Mouse (Mus musculus): ENCODE data around the gene Lsp1.

Gene Lsp1

DNA sequence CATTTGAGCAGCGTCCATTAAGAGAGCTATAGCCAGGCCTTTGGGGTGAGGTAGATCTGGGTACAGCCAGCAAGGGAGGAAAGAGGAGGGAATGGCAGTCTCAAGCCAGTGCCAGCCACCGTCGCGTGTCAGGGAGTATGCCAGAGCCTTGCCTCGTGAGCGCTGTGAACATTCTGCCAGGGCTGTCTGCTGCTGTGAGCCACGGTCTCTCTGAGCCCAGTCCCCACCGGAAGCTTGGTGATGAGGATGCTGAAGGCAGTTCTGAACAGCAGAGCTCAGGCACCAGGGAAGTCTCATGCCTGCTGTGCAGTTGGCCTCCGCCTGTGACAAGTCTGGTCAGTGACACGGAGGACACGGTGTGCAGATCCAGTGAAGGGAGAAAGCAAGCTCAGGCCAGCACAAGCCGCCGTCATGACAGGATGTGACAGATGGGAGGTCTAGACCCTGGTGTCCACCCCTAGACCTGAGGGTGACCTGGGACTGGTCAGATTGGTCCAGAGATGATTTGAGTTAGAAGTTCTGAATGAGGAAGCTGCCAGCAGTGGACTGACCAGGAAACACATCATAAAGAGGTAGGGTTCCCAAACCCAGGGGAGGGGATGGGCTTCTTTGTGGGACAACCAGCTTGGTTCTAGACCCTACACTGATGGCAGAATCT is 16.3 kb downstream of the Lsp1 start:
- DNase-seq (ENCODE audit: low read depth), result no peak

GRCm38 (mm10) chr7:142478001-142478400 is 17.4 kb downstream of the Lsp1 start:
- DNase-seq (ENCODE audit: low read depth), result no peak

DNA sequence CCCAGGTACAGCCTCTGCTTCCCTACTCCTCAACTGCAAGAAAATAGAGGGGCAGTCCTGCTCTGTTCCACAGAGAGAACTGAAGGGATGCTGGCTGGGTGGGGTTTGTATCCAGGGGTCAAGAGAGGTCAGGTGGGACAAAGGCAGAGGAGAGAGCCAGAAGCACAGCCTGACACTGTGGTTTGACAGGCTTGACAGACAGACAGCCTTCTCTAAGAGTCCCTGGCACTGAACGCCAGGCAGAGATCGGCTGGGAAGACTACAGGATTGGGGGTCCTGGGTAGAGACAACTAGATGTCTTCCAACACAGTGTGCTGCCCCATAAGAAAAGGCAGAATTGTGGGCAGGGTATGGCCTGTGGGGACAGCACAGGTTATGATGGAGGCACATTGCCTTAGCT is 18.0 kb downstream of the Lsp1 start:
- DNase-seq (ENCODE audit: low read depth), result no peak

- DNase-seq (ENCODE audit: low read depth), result no peak
Measured at GRCm38 (mm10) chr7:142479307-142479706, 18.7 kb downstream of the Lsp1 start.

DNA sequence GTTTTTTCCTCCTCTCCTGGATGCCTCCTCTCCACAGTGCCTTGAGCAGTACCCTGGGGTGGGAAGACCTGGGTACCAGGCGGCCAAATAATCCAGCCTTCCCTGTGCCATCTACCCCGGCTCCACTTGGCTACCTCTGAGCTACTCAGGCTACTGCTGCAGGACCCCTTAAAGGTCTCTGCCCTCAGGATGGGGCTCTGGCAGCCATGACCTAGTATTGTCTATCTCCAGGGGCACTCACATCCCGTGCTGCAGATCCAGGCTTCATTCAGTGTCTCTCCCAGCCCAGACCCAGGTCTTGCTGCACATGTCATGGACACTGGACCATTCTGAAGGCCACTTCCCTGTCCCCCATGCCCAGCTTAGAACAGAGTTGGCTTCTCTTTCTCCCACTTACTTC is 19.3 kb downstream of the Lsp1 start:
- no peak for DNase-seq (ENCODE audit: low read depth)

DNA sequence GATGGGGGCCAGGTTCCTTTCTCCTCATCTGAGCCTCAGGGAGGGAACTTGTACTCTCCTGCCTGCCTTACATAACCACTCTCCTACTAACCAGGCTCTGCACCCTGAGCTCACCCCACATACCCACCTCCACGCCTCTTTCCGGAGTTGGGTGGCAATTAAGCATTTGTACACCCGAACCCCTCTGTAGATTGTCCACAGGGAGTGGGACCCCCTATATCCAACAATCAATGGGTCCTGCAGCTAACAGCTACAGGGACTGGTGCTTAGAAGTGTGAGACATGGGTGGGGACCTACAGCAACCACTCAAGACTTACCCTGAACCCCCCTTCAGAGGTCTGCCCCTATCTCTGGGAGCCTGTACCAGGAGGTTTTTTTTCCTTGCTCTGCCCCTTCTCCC is 20.1 kb downstream of the Lsp1 start:
- DNase-seq (ENCODE audit: low read depth), result no peak

- peak; percentile 28 for DNase-seq (ENCODE audit: low read depth)
Measured at GRCm38 (mm10) chr7:142481186-142481567, 20.6 kb downstream of the Lsp1 start.

DNA sequence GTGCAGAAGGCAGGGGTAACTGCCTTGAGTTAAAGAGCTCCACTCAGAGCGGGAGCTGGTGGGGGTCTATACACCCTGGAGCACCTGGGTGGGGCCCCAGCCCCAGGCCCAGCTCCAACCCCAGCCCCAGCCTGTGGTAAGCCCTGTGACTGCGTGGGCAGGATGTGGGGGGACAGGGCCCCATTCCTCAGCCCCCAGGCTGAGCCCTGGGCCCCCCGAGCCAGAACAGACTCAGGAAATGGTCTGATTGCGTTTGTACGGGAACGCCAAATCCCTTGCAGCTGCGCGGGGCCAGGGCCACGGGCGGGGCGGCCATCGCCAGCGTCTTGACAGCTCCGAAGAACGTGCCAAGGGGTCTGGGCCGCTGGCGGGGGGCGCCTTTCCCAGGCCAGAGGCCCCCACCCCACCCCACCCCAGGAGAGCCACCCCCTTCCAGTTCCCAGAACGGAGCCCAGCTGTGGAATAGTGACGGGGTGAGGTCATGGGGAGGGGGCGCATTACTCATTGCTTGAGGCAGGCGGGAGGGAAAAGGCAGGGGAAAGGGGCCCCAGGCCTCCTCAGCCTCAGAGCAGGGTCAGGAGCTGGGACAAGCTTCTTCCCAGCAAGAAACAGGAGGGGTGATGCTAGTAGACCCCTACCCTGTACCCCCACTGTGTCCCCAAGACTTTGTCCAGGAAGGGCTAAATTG is 21.1 kb downstream of the Lsp1 start:
- no peak for DNase-seq (ENCODE audit: low read depth)

DNA sequence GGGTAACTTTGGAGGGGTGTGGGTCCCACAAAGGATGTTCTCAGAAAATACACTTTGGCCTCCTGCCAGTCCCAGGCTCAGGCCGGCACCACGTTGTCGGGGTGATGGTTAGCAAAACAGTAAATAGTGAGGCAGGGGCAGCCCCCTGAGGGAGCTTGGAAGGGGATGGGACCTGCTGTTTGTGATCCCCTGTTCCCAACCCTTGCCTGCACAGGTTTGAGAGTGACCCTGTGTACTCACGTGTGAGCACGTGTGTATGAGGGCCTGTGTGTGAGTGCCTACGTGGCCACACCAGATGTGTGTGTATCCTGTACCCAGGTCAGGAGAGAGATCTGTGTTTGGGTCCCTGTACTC is 21.6 kb downstream of the Lsp1 start:
- no peak for DNase-seq (ENCODE audit: low read depth)

GRCm38 (mm10) chr7:142483136-142483535 is 22.5 kb downstream of the Lsp1 start:
- DNase-seq (ENCODE audit: low read depth), result no peak

DNA sequence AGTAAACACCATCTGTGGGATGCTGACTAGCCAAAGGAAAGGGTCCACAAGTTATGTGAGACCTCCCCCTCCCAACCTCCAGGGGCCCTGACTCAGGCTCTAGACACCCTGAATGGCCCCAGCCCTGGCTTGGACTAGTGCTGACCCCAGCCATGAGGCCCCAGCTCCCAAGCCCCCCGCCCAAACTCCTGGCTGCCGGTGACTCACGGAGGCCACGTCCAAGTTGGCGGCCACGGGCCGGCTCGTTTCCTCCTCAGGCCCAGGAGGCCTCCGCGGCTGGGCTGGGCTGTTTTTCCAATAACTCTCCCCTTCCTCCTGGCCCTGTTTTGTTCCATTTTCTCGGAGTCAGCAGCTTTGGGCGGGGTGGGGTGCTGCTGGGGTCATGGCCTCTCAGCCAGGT is 24.2 kb downstream of the Lsp1 start:
- DNase-seq (ENCODE audit: low read depth), result no peak

DNA sequence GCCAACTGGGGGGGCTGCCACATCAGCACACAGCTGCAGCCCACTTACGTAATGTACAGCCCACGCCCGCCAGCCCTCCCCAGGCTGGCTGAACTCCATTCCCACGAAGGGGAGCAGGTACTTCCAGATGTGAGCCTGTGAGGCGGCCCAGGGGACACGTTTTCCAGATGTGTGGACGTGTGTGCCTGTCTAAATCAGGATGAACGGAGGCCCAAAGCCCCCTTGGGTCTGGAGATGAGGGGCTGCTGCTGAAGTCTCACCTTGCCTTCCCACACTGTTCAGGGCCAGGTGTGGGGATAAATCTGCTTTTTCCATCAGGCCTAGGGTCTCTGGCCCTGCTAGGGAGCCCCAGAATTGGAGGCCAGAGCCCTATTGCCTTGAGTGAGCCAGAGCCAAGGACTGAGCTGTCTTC is 26.1 kb downstream of the Lsp1 start:
- no peak for DNase-seq (ENCODE audit: low read depth)

- DNase-seq (ENCODE audit: low read depth), result no peak
Measured at GRCm38 (mm10) chr7:142487341-142487859, 26.8 kb downstream of the Lsp1 start.

- no peak for DNase-seq (ENCODE audit: low read depth)
Measured at GRCm38 (mm10) chr7:142488053-142488452, 27.4 kb downstream of the Lsp1 start.

- no peak for DNase-seq (ENCODE audit: low read depth)
Measured at GRCm38 (mm10) chr7:142493535-142493934, 32.9 kb downstream of the Lsp1 start.

DNA sequence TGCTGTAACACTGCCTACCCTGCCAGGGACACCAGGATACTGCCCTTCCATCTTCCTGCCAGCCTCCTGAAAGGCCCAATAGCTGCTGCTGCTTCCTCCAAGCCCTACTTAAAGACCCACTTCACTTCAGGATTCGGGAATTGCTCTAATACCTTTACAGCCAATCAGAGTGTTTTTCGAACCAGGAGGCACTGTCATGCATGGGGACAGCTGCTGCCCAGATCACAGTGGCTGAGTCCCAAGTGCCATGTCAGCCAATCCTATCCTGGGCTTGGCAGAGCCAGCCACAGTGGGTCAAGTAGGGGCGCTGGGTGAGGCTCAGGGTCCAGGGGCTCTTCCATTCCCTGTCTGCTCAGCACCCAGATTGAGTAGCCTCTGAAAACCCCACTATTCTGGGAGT is 35.5 kb downstream of the Lsp1 start:
- no peak for DNase-seq (ENCODE audit: low read depth)

GRCm38 (mm10) chr7:142496800-142497199 is 36.2 kb downstream of the Lsp1 start:
- peak; percentile 43 for DNase-seq (ENCODE audit: low read depth)

DNA sequence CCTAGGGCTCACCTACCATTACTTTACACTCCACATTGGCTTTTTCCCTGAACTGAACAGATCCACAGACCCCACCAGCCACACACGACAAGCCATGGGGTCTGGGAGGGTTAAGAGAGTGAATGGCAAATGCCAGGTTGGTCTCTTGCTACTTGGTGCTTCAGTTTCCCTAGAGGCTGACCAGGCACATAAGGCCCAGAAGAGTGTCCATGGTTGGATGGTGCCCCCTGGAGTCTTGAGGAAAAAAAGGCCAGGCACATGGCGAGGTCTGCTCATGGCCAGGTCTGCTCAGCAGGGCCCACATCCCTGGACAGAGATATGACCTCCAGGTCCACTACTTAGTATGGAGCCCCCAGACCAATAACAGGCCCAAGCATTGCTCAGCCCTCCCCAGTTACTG is 37.2 kb downstream of the Lsp1 start:
- DNase-seq (ENCODE audit: low read depth), result peak; percentile 54

DNA sequence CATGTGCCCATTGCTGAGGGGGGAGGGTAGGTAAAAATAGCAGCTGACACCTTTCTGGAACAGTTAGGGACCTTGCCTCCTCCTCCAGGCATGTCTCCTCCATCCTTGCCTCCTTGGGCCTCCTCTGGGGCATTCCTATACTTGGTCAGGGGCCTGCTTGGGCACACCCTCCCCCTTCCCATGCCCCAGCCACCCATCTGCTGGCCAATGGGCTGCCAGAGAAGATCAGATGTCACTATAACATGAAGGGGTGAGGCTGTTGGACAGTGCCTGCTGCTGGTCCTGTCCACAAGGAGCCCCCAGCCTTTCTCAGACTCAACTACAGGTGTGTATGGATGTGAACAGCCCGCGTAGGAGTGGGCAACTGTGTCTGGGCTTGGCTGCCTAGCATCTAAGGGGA is 38.0 kb downstream of the Lsp1 start, which contains the start of gene Tnnt3:
Tnnt3 (plus strand) TSS at position 262 of the 400 bp plus-strand sequence.
- no peak for DNase-seq (ENCODE audit: low read depth)

DNA sequence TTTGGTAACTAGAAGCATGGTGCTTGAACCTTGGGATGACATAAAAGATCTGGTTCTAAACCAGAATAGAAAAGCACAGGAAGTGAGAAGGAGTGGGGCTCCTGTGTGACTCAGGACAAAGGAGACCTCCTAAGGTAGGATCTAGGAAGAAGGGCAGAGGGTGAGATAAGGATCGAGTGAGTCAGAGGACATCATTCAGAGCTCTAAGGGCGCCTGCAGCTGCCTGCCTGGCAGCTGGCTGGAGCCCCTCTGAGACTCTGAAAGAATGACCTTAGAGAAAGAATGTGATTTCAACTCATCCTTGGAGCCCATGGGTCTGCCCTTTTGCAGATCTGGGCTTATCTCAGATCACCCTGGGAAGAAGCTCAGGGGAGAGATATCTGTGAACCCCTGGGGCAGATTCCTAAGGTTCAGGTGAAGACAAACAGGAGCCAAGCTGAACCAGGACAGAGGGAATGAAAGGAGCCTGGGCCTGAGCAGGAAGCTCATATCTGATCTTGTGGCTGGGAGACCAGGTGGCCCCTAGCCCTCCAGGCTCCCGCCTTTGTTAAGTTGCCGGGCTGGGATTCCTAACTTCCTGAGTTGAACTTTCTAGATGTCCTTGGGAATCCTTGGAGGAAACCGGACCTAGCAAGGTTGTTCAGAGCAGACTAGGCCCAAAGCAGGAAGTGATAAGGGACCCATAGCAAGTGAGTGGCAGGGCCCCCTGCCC is 38.6 kb downstream of the Lsp1 start:
- no peak for DNase-seq (ENCODE audit: low read depth)

DNA sequence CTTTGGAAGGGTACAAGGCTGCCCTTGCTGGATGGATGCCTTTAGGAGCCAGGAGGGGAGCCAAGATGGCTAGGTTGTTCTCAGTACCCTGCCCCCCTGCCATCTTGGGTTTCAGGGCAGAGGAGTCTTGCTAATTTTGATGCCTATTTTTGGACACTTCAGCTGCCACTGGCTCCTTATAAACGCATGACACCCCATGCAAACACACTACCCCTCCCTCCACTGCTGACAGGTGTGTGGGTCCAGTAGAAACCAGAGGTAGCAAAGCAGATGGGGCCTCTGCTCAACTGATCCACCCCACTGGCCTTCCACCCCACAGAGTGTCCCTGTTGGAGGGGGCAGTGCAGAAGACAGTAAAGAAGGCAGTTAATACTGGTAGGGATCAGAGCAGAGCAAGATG is 39.4 kb downstream of the Lsp1 start:
- DNase-seq (ENCODE audit: low read depth), result no peak

- no peak for DNase-seq (ENCODE audit: low read depth)
Measured at GRCm38 (mm10) chr7:142503206-142503605, 42.6 kb downstream of the Lsp1 start.

DNA sequence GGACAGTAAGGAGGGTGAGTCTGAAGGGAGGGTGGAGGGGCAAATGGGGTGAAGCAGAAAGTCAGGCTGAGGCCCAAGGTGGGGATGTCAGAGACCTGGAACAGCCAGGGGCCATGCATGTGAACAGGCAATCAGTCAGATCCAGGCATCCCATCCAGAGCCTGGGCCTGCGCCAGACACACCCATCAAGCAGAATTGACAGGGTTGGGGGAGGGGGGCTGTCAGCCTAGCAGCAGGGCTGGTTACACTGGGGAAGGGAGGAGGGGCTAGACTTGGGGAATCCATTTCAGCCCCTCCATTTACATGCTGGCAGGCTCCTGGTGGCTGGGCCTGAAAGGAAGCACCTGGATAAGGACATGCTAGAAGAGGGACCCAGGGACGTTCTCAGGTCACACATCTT is 45.3 kb downstream of the Lsp1 start:
- no peak for DNase-seq (ENCODE audit: low read depth)

All from induced T-regulatory cell, adult 2 months (primary cell).